Mouse (Mus musculus) hindlimb bud, embryonic 11.5 days (tissue): ENCODE results near the gene Mttp.

Experiments
- DNase-seq: peaks from one replicate; pipeline ENCODE4 v3.0.0-alpha.2; 2012; ENCODE audit warnings: low read depth, low spot score; ENCODE audit errors: extremely low spot score

Gene Mttp

DNA sequence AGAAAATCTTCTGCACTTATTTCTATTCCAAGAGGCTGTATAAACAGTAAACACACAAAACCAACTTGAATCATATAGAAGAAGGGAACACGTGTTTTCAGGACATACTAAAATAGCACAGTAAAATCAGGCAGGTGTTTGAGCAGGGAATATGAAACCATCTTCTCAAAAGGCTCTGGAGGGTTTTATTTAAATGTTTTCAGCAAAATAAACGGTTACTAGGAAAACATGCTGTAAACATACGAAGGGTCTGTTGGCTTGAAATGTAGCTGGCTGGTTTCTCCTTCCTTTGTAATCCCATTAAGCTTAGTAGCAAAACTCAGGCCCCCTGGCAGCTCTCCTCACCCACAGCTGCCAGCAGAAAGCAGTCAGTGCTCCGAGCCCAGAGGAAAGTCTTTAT is 86.5 kb downstream of the Mttp start:
- DNase-seq: no peak

GRCm38 (mm10) chr3:138056976-138057375 is 87.8 kb downstream of the Mttp start:
- DNase-seq: no peak

DNA sequence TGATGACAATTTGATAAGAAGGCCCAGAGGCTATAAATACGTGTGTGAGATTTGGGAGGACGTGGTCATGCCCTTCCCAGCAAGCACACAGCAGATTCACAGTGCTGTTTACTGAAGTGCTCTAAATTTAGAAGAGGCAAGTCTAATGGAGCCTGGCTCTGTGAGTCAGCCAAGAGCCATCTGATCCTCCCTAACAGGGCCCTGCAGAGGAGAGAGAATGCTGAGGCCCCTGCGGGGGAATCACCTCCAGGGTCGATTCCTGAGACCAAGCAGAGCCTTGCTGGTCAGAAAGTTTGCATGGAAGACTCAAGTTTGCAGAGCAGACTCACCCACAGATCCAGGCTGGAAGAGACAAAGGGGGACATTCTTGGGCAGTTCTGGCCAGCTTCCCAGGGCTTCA is 90.8 kb downstream of the Mttp start:
- no peak for DNase-seq

DNA sequence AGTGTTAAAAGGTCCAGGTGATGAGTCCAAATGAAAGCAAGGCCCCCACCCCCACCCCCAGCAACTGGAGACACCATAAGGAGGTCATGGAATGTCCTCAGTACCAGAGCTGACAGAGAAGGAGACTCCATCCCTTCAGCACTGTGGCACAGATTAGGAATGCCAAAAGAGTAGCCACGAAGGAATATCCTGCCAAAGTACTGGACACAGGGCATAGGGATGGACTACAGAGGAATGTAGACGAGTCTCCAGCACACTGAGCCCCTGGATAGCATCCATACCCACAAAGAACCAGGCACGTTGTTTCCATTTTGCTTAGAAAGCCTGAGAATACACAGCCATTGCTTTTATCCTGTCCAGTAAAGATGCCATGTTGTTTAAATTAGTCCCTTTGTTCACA is 93.3 kb downstream of the Mttp start:
- DNase-seq: no peak

GRCm38 (mm10) chr3:138050772-138051171 is 94.0 kb downstream of the Mttp start:
- no peak for DNase-seq

DNA sequence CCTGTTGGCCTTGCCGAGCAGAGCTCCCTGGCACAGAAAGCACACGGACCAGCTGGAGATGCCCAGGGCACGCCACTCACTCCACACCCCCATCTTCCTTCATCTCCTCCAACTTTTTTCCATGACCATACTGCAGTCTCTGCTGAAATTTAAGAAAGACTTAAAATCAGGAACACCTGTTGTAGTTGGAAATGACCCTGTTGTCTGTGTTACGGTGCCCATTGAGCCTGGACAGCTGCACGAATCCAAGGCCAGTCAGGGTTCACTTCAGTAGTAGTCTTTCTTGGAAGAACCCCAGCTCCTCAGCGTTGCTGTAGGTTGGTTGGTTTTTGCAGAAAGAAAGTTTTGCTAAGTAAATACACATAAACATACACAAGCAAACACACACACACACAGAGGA is 95.2 kb downstream of the Mttp start:
- DNase-seq: no peak

DNA sequence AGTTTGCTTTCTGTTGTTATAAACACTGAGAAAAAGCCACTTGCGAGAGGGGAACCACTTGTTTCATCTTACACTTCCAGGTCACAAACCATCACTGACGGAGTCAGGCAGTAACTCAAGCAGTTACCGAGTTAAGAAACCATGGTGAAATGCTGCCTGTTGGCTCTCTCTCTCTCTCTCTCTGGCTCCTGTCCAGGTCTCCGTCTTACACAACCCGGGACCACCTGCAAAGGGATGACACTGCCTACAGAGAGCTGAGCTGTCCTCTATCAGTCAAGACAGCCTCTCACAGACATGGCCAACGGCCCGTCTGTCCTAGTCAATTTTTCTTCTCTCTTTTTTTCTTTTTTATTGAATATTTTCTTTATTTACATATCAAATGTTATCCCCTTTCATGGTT is 101.5 kb downstream of the Mttp start:
- DNase-seq: no peak

GRCm38 (mm10) chr3:138041591-138042301 is 103.0 kb downstream of the Mttp start:
- no peak for DNase-seq

DNA sequence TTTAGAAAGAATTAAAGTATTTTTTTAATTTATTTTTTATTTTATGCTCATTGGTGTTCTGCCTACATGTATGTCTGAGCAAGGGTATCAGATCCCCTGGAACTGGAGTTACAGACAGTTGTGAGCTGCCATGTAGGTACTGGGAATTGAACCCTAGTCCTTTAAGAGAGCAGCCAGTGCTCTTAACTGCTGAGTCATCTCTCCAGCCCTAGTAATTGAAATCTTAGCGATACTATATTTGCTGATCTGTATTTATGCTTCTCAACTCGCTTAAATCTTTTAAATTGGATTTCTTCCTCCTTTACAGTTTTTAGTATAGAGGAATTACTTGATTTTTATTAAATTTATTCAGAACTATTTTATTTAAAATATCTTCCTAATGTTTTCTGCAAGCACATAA is 103.8 kb downstream of the Mttp start:
- no peak for DNase-seq
